Mouse (Mus musculus) midbrain, embryonic 14.5 days (tissue): ENCODE measurements around the gene Eapp. TPM values are rescaled to one million over a fixed set of nuclear protein-coding genes. Genes with fewer than 3 reads are reported as not detected.
"Not testable (repeated sequence)": the region's sequence is repeated elsewhere in the genome, so short reads cannot be mapped to it uniquely, and the experiment has no call there.

Experiments used
- ATAC-seq: fragments of 200-750 bp; cut with Nextera tagmentation; 2 replicates; pipeline ENCODE4 v1.8.0; 2017; ENCODE audit warnings: moderate number of reproducible peaks, moderate library complexity; ENCODE audit not compliant: low FRiP score, low TSS enrichment
- DNase-seq: peaks from one replicate; pipeline ENCODE4 v3.0.0-alpha.2; 2015
- H3K27ac ChIP-seq: fragments of 300-500 bp; sonication (generic); replicated peaks from 2 replicates; pipeline ENCODE4 v1.5.1; 2014; ENCODE audit warnings: mild to moderate bottlenecking, low read depth, low read length, moderate library complexity
- H3K27me3 ChIP-seq: fragments of 300-500 bp; sonication (generic); 2 replicates; pipeline ENCODE4 v1.6.1; 2014; ENCODE audit warnings: low read length, control low read depth, mixed read lengths; ENCODE audit not compliant: control insufficient read depth, insufficient read depth
- H3K36me3 ChIP-seq: fragments of 300-500 bp; sonication (generic); 2 replicates; pipeline ENCODE4 v1.6.1; 2014; ENCODE audit warnings: low read length, control low read depth; ENCODE audit not compliant: control insufficient read depth, insufficient read depth
- H3K4me1 ChIP-seq: fragments of 300-500 bp; sonication (generic); 2 replicates; pipeline ENCODE4 v1.6.1; 2014; ENCODE audit warnings: mild to moderate bottlenecking, antibody characterized with exemption, low read length, control low read depth; ENCODE audit not compliant: control insufficient read depth, insufficient read depth
- H3K4me2 ChIP-seq: fragments of 300-500 bp; sonication (generic); 2 replicates; pipeline ENCODE4 v1.6.1; 2014; ENCODE audit warnings: mild to moderate bottlenecking, low read length, moderate library complexity
- H3K4me3 ChIP-seq: fragments of 300-500 bp; sonication (generic); replicated peaks from 2 replicates; pipeline ENCODE4 v1.5.1; 2014; ENCODE audit warnings: low read depth, low read length
- H3K9ac ChIP-seq: fragments of 300-500 bp; sonication (generic); replicated peaks from 2 replicates; pipeline ENCODE4 v1.6.1; 2014; ENCODE audit warnings: mild to moderate bottlenecking, low read length, moderate library complexity
- H3K9me3 ChIP-seq: fragments of 300-500 bp; sonication (generic); 2 replicates; pipeline ENCODE4 v1.6.1; 2016; ENCODE audit warnings: low read length, control low read depth, mixed read lengths; ENCODE audit not compliant: control insufficient read depth
- WGBS: fragments of 180-500 bp; shearing (Covaris S2); extraction: QIAGEN DNeasy Blood & Tissue Kit; methylation state at CpG from one replicate; pipeline ENCODE4 v1.1.7; 2014; 5-methylcytosine and 5-hydroxymethylcytosine counted together
- polyA plus RNA-seq: library from polyadenylated mRNA; unstranded; fragments of >200 nt; fragmentation: Nextera tagmentation; extraction: Ambion mirVana; gene quantifications from 2 replicates; pipeline ENCODE4 v1.2.1, GENCODE M21; 2014

Eapp gene
- 85.0 and 103 TPM in 2 replicates for polyA plus RNA-seq

DNA sequence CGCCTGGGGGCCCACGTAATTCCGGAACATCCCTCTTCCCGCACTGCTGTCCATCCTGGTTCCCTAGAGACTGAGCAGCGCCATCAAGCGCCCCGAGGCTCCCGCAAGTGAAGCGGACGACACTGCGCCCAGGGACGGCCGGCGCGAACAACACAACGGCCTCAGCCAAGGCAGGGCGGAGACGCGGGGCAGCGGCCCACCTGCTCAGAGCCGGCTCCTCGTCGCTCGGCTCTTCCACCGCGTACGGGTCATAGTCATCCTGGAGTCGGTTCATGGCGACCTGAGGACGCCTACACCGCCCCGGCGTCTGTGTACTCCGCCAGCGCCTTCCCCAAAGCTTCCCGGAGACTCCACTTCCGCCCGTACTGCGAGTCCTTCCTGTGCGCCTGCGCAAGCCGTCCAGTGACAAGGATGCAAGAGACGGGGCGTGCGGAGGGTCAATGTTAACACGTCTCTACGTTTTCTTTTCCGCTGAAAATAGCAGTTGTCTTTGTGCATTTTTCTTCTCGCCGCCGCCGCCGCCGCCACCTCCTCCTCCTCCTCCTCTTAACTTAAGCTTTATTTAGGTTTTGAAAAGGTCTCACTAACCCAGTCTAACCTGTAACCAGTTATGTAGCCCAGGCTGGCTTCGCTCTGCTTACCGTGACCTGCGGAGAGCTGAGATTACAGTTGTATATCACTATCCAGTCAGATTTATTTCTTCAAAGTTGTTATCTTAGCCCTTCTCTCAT lies at the start of gene Eapp:
Gene Eapp, minus strand, starts transcription at position 387 of the 731 bp plus-strand sequence.
- H3K27ac ChIP-seq = peak within 1 kb of the TSS; percentile 97
- H3K4me1 ChIP-seq = peaks cover 6% of the 10 kb centered on the region; the same call in 1 of the 2 replicates
- H3K9ac ChIP-seq = peak within 1 kb of the TSS; percentile 69
- H3K4me2 ChIP-seq = peak within 1 kb of the TSS; percentile 63
- H3K36me3 ChIP-seq = peaks cover 21% of the 10 kb centered on the region
- no peaks in the 10 kb centered on the region for H3K27me3 ChIP-seq
- peak within 1 kb of the TSS; percentile 81 for H3K4me3 ChIP-seq
- DNase-seq = peak; percentile 98
- peak; percentile 91 for ATAC-seq
- H3K9me3 ChIP-seq = no peaks in the 10 kb centered on the region
- WGBS = under 1% methylated on average over 57 of the region's 57 CpGs

DNA sequence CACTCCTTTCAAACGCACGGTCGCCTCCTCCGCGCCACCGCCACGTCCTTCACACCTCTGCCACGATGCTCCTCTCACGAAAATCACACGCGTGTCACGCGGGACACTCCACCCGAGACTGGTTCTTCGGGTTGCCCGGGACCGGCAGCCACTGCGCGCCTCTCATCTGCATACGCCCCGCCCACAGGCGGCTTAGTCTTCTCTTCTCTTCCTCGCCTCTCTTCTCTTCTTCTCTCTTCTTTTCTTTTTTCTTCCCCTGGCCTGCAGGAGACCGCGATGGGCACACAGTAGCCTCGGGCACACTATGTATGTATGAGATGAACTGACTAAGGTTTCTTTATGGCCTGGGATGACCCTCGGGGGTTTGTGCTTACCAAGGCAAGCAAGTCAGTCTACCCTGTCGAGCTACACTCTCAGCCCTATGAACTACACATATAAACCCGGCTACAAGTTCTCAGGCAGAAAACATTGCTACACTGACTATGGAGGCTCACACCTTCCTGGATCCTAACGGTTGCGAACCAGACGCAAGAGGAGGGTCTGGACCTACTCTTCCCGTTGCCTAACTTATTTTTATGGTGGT lies 43.1 kb upstream of the Eapp start:
- 0 out of 2 replicates have a peak overlapping the region, but pooled peaks have one; percentile 24 for H3K4me2 ChIP-seq

GRCm38 (mm10) chr12:54737891-54738660 lies 42.4 kb upstream of the Eapp start:
- not testable (repeated sequence) for H3K27me3 ChIP-seq, DNase-seq, H3K4me3 ChIP-seq, H3K9me3 ChIP-seq, H3K4me1 ChIP-seq, H3K36me3 ChIP-seq, H3K27ac ChIP-seq, H3K9ac ChIP-seq, H3K4me2 ChIP-seq
- no CpG with 5 or more reads among the region's 21 CpGs for WGBS
- ATAC-seq = peak; percentile 83

More for the DNA sequence above, 43.1 kb upstream of the Eapp start:
- H3K27ac ChIP-seq = 0 out of 2 replicates have a peak overlapping the region, but pooled peaks have one; percentile 49
- H3K4me1 ChIP-seq, H3K9ac ChIP-seq, H3K9me3 ChIP-seq, H3K4me3 ChIP-seq, DNase-seq, H3K36me3 ChIP-seq, H3K27me3 ChIP-seq: not testable (repeated sequence)
- WGBS = 1% methylated on average over 7 of the region's 33 CpGs
- ATAC-seq = peak; percentile 66

DNA sequence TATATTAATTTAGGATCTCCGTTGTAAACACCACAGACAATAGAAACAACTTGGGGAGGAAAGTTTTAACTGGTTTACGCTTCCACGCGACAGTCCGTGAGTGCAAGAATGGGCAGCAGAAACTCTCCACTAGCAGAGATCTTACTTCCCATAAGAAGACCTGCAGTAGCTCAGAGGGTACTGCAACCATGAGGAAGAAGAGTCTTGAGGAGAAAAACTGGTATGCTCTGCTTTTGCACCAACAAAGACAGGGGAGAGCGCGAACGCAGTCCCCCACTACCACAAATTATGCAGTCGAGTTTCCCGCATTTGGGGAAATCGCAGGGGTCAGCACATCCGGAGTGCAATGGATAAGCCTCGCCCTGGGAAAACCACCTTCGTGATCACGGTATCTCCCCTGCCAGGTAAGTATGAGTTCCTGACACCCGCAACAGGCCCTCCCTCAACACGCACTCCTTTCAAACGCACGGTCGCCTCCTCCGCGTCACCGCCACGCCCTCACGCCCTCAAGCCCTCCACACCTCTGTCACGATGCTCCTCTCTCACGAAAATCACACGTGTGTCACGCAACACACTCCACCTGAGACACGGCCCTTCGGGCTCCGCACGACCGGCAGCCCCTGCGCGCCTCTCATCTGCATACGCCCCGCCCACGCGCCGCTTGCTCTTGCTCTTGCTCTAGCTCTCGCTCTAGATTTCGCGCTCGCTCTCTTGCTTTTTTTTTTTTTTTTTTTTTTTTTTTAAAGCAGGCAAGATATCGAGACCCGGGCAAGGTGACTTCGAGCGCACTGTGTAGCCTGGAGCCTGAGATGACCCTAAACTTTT lies 38.8 kb upstream of the Eapp start:
- ATAC-seq = peak; percentile 71
- not testable (repeated sequence) for H3K27me3 ChIP-seq, H3K27ac ChIP-seq, H3K9me3 ChIP-seq, H3K4me1 ChIP-seq, H3K4me2 ChIP-seq, H3K4me3 ChIP-seq, DNase-seq, H3K36me3 ChIP-seq, H3K9ac ChIP-seq
- 0% methylated on average over 8 of the region's 49 CpGs for WGBS

- not testable (repeated sequence) for H3K27ac ChIP-seq, DNase-seq, H3K27me3 ChIP-seq, H3K4me2 ChIP-seq, H3K4me1 ChIP-seq, H3K9ac ChIP-seq, H3K36me3 ChIP-seq, H3K4me3 ChIP-seq, H3K9me3 ChIP-seq
- no CpG with 5 or more reads among the region's 56 CpGs for WGBS
- peak; percentile 92 for ATAC-seq
These were observed 33.7 kb upstream of the Eapp start for GRCm38 (mm10) chr12:54729140-54730059.

DNA sequence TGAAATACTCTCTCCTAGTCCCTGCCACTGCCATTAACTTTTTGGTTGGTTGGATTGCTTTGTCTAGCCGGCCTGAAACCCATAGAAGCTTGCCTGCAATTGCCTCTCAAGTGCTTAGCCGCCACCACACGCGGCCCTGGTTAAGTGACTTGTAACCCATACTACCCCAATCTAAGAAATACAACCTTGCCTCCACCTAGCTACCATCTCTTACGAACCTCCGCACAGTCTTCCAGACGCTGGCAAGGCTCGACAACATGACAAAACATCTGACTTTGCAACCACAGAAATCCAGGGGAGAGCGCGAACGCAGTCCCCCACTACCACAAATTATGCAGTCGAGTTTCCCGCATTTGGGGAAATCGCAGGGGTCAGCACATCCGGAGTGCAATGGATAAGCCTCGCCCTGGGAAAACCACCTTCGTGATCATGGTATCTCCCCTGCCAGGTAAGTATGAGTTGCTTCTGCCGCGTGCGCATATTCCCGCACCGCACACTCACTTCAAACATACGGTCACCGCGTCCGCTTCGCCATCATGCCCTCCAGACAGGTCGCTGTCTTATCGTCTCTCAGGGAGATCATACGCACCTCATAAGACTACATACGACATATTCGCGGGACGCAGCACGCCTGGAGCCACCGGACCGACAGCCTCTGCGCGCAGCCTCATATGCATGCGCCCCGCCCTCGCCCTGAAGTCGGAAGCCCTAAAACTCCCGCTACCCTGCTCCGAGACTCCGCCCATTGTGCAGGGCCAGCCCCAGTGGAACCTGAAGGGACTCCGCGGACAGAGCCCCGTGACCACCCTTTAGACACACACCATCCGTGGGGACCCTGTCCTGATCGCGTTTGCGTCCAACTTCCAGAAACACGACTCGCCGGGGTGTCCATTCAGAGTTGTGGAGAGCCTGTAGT lies 23.4 kb upstream of the Eapp start:
- WGBS = no CpG with 5 or more reads among the region's 56 CpGs
- not testable (repeated sequence) for H3K27ac ChIP-seq, H3K9ac ChIP-seq, H3K36me3 ChIP-seq, H3K9me3 ChIP-seq, H3K4me1 ChIP-seq, H3K4me2 ChIP-seq, H3K27me3 ChIP-seq, DNase-seq, H3K4me3 ChIP-seq
- ATAC-seq = peak; percentile 90

DNA sequence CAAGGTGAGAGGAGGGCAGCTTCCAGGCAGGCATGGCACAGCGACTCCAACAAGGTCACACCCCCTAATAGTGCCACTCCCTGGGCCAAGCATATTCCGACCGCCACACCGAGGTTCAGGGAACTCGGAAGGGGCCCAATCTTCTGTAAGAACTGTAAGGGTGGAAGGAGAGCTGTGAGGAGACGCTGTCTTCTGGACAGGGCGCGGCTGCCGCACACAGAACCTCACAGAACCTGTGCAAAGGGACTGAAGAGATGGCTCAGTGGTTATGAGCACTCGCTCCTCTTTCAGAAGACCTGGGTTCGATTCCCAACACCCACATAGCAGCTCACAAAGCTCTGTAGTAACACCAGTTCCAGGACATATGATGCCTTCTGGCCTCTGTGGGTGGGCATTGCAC lies 21.8 kb upstream of the Eapp start:
- H3K9ac ChIP-seq, DNase-seq, H3K4me3 ChIP-seq, H3K36me3 ChIP-seq, ATAC-seq, H3K27ac ChIP-seq, H3K4me1 ChIP-seq, H3K9me3 ChIP-seq, H3K27me3 ChIP-seq, H3K4me2 ChIP-seq: not testable (repeated sequence)
- WGBS = 81% methylated on average over 5 of the region's 11 CpGs
